Mouse (Mus musculus) lung, postnatal 0 days (tissue): ENCODE measurements around the gene Asb13.

ENCODE experiments used
- CTCF ChIP-seq: IDR thresholded peaks from 2 replicates; pipeline ENCODE4 v1.5.1; 2016; ENCODE audit warnings: antibody characterized with exemption, mild to moderate bottlenecking
- EP300 ChIP-seq: IDR thresholded peaks from 2 replicates; pipeline ENCODE4 v1.6.1; 2016; ENCODE audit warnings: antibody characterized with exemption, mild to moderate bottlenecking, control low read depth

GRCm38 (mm10) chr13:3670039-3670438, 36.2 kb downstream of the Asb13 start:
- no peak for TF ChIP-seq CTCF
- TF ChIP-seq EP300 = no peak
